Mouse (Mus musculus): ENCODE data around the gene Ptpro.

DNA sequence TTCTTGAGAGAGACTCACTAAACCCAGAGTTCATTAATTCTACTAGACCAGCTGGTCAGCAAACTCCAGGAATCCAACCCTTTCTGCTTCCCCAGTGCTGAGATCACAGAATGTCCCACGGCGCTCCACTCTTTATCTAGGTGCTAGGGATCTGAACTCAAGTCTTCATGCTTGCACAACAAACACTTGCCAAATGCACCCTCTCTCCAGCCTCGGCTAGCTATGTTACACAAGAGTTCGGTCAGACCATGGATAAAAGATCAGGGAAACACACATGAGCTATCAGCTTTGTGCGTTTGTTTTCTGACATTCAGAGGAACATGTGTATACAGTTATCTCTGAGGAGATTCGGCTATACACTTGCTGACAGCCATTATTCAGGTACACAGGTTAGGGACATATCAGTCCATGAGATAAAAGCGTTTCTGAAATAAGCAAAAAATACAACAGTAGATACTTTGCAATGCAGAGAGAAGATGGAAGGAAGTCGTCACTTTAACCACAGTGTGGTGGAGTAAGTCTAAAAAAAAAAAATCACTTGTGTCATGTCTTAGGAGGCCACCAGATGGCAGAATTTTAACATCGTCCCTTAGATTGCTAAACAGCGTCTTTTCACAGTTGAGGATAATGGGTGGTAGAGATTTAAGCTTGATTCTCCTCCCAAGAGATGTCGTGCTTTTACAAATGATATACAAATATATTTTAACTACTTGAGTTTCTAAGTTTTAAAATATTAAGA lies 46.3 kb upstream of the Ptpro start:
- TF ChIP-seq POLR2A (IDR thresholded peaks at IDR 0.05; ENCODE audit: control insufficient read depth, extremely low read depth, insufficient read depth, low read length, poor library complexity) (no peak), CTCF (IDR thresholded peaks at IDR 0.05; ENCODE audit: borderline replicate concordance, control insufficient read depth, extremely low read depth, insufficient read depth, low read length, poor library complexity) (no peak)
